Mouse (Mus musculus) gastrocnemius, adult 18-20 months (tissue): ENCODE data around the gene Adam34. TPM values are rescaled to one million over a fixed set of nuclear protein-coding genes. Genes with fewer than 3 reads are reported as not detected.
"Not testable (repeated sequence)": the region's sequence is repeated elsewhere in the genome, so short reads cannot be mapped to it uniquely, and the experiment has no call there.

Experiments
- DNase-seq: peaks from one replicate; pipeline ENCODE4 v3.0.0; 2021; ENCODE audit warnings: low spot score
- long read RNA-seq, 2 experiments: library from polyadenylated mRNA; stranded (forward); transcript quantifications; one replicate each; pipeline ENCODE4 v2.0.0; 2021
- total RNA-seq, 2 experiments: library from RNA; stranded (reverse); gene quantifications; 2 replicates each; pipeline ENCODE4 v1.2.3; 2021

Adam34 gene
- not detected for total RNA-seq
- long read RNA-seq, experiment 1, result 0 reads
- long read RNA-seq, experiment 2, result 0 reads

DNA sequence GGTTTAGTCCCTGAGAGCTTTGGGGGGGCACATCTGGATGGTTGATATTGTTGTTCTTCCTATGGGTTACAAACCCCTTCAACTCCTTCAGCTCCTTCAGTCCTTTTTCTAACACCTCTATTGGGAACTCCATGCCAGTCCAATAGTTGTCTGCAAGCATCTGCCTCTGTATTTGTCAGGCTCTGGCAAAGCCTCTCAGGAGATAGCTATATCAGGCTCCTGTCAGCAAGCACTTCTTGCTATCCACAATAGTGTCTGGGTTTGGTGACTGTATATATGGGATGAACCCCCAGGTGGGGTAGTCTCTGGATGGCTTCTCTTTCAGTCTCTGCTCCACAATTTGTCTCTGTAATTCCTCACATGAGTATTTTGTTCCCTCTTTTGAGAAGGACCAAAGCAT, at the start of gene Adam34:
Gene Adam34, minus strand, starts transcription at position 101 of the 400 bp plus-strand sequence.
- DNase-seq, result no peak

DNA sequence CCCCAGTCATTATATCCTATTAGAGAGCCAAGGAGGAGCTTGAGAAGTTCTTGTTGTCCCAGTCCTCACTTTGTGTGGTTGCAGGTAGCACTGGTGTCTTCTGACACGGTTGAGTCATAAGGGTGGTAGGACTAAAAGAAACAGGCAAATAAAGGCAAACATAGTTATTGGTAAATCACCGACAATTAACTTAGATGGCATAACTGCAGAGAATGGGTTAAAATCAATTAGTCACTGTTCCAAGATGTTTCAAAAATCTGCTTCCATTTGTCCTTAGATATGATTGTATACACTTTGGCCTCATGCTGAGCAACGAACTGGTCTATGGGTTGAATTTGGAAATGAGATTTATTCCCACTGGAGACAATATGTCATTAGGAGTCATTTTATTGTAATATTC, 82.7 kb downstream of the Adam34 start, which contains the start of gene Gm5346:
Gene Gm5346, minus strand, starts transcription at position 101 of the 400 bp plus-strand sequence.
- DNase-seq, result no peak

DNA sequence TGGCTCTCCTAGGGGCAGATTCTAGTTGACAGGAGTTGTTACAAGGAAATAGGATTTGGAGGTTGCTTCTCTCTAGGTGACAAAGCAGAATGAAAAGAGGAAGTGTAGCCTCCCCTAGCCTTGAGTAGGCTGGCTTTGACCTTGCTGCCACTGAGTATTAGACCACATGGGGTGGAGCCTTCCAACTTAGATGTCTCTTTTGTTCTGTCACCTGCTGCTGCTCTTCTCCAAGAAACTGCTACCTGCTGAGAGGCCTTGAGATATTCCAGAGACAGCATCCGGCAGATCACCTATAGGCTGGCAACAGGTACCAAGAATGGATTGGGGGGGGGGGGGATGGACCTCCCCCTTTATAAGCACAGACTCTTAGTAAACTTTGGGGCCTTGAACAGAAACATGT, 93.8 kb downstream of the Adam34 start:
- no peak for DNase-seq

DNA sequence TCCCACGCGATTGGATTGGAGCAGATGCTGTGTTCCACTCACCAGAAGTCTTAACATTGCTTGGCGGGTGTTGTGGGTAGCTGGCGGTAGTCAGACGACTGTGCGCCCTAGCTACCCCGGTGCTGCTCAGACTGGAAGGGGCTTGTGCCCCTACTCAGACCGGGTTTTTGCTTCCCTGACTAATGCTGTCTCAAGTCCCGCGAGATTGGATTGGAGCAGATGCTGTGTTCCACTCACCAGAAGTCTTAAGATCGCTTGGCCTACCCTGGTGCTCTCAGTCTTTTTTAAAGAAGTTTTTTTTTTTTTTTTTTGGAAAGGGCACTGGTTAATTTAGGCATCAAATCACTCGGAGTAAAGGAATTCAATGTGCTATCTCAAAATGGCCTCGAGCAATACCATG, 106.2 kb downstream of the Adam34 start:
- not testable (repeated sequence) for DNase-seq

DNA sequence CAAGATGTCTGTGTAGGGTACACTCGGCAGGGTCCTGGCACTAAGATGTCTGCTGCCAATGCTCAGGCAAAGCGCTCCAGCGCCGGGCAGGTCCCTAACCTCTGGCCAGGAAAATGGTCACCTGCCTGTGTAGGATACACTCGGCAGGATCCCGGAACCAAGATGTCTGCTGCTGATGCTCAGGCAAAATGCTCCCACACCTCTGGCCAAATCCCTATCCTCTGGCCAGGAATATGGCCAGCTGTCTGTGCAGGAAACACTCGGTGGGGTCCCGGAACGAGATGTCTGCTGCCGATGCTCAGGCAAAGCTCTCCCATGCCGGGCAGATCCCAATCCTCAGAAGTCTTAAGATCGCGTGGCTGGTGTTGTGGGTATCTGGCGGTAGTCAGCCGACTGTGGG, 106.7 kb downstream of the Adam34 start:
- DNase-seq, result not testable (repeated sequence)

Other genes with a start within 250 kb of the Adam34 start
- gene Adam26b, start 181.9 kb downstream of the Adam34 start, total RNA-seq, result not detected
- gene Adam26a, start 133.3 kb downstream of the Adam34 start, total RNA-seq, result not detected
- not detected for gene Gm5346, start 82.8 kb downstream of the Adam34 start, total RNA-seq